Mouse (Mus musculus) urinary bladder, adult 18-20 months (tissue): ENCODE measurements at regions not wholly inside any gene's neighbourhood (a gene's known extent, or its start where the extent isn't known, plus 50 kb on each side); places are given as distances from the start of the nearest gene placed in this dataset.

Experiments
- DNase-seq, 2 experiments: peaks; one replicate each; pipeline ENCODE4 v3.0.0; 2022; ENCODE audit warnings: low spot score in 2 of 2, mixed read lengths in 2 of 2

- no peak for DNase-seq
These were observed 96.1 kb upstream of the Chd2 start for GRCm38 (mm10) chr7:73637810-73638125.

- DNase-seq = no peak
These were observed 95.6 kb upstream of the Chd2 start for GRCm38 (mm10) chr7:73637101-73637809.

- DNase-seq = no peak
These were observed 93.8 kb upstream of the Chd2 start for GRCm38 (mm10) chr7:73635422-73635821.

GRCm38 (mm10) chr7:73630790-73631189, 89.2 kb upstream of the Chd2 start:
- no peak for DNase-seq

- DNase-seq = no peak
These were observed 87.6 kb upstream of the Chd2 start for GRCm38 (mm10) chr7:73629182-73629581.

- peak in 1 of 2 experiments; percentile 43 for DNase-seq
These were observed 86.4 kb upstream of the Chd2 start for GRCm38 (mm10) chr7:73628071-73628470.

- no peak for DNase-seq
These were observed 84.7 kb upstream of the Chd2 start for GRCm38 (mm10) chr7:73626291-73626690.

- no peak for DNase-seq
These were observed 84.0 kb upstream of the Chd2 start for GRCm38 (mm10) chr7:73625651-73626050.

GRCm38 (mm10) chr7:73624992-73625391, 83.4 kb upstream of the Chd2 start:
- no peak for DNase-seq

- DNase-seq = no peak
These were observed 82.5 kb upstream of the Chd2 start for GRCm38 (mm10) chr7:73624093-73624600.

- DNase-seq = no peak
These were observed 80.8 kb upstream of the Chd2 start for GRCm38 (mm10) chr7:73622468-73622867.

- DNase-seq = no peak
These were observed 78.7 kb upstream of the Chd2 start for GRCm38 (mm10) chr7:73620341-73620740.

GRCm38 (mm10) chr7:73618758-73619416, 77.3 kb upstream of the Chd2 start:
- DNase-seq = no peak

GRCm38 (mm10) chr7:73617910-73618757, 76.5 kb upstream of the Chd2 start:
- peak; percentile 97 to 98 for DNase-seq

- peak in 1 of 2 experiments; percentile 36 for DNase-seq
These were observed 75.6 kb upstream of the Chd2 start for GRCm38 (mm10) chr7:73616971-73617906.

GRCm38 (mm10) chr7:73616015-73616414, 74.4 kb upstream of the Chd2 start:
- peak in 1 of 2 experiments; percentile 47 for DNase-seq

GRCm38 (mm10) chr7:73614840-73615555, 73.4 kb upstream of the Chd2 start:
- DNase-seq = no peak

GRCm38 (mm10) chr7:73614341-73614740, 72.7 kb upstream of the Chd2 start:
- DNase-seq = no peak

- no peak for DNase-seq
These were observed 71.1 kb upstream of the Chd2 start for GRCm38 (mm10) chr7:73612752-73613092.

GRCm38 (mm10) chr7:73611866-73612751, 70.5 kb upstream of the Chd2 start:
- no peak for DNase-seq
